Comparison of ENCODE assay signal across 9 mouse cellular contexts in the genomic region with DNA sequence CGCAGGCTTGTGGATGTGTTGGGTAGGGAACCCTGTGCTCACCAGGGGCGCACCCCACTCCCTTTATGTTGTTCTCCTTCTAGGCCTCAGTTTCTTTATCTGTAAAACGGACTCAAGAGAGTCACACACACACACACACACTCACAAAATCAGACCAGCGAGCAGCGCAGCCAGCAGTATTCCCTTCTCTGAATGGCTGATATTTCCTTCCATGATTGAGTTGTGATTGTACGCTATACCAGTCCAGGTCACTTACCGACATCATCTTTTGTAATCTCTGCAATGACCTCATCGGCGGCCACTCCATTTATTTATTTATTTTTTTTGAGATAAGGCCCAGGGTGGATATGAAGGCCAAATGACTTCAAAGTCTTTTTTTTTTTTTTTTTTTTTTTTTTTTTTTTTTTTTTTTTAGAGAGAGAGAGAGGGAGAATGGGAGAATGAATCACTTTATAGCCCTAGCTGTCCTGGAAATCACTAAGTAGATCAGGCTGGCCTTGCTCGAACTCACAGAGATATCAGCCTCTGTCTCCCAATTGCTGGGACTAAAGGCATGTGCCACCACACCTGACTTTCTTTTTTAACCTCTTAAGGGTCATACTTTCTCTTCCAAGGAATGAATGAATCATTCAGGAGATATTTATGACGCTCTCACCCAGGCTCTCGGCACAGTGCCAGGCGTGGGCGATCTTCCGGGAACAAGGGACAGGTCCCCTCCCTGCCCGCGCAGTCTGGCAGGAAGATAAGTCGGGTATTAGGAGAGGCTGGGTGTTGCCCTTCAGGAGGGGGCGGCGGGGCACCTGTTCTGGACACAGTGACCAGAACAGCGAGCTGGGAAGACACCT. TPM values are rescaled to one million over a fixed set of nuclear protein-coding genes. Genes with fewer than 3 reads are reported as not detected.
A peak's percentile ranks its signal among the peaks of the same experiment; 100 is the strongest.
DNase-seq lines count a peak whose midpoint lies in the region; ATAC-seq and TF ChIP-seq lines count a peak whose summit lies in the region.
"Had no signal": no experiment of that assay in that cellular context is flagged by ENCODE, and none has a peak within 500 bp of the region (broad histone marks: within the 10 kb centered on the region; RNA-seq: fewer than 3 reads in every experiment).

A gene (minus strand): TSS at position 103 of the 845 bp plus-strand sequence.

- no peak for ATAC-seq in forebrain, embryonic 11.5 days (replicated peaks; ENCODE audit: low FRiP score)
- ATAC-seq in hindbrain, embryonic 11.5 days (ENCODE audit: low FRiP score) = no peak

- no peaks in the 10 kb centered on the region for H3K27me3 ChIP-seq in kidney, adult 2 months (replicated peaks; ENCODE audit: control insufficient read depth, insufficient read depth, low read length)
- H3K27me3 ChIP-seq in forebrain, embryonic 11.5 days (ENCODE audit: control insufficient read depth, insufficient read depth, low read length) = peaks cover 30% of the 10 kb centered on the region
- H3K27me3 ChIP-seq in hindbrain, embryonic 11.5 days (ENCODE audit: control insufficient read depth, insufficient read depth, low read length) = peaks cover 31% of the 10 kb centered on the region
- H3K27me3 ChIP-seq in midbrain, embryonic 10.5 days (ENCODE audit: low read depth, poor library complexity, severe bottlenecking) = peaks cover 55% of the 10 kb centered on the region

- H3K4me1 ChIP-seq in kidney, adult 2 months (ENCODE audit: control insufficient read depth, insufficient read depth, low read length) = peaks cover 6% of the 10 kb centered on the region; the same call in 1 of the 2 replicates
- H3K4me1 ChIP-seq in bone marrow macrophage, adult 2 months (ENCODE audit: control insufficient read depth, insufficient read depth, low read length) = no peaks in the 10 kb centered on the region
- peaks cover 5% of the 10 kb centered on the region; the same call in 1 of the 2 replicates for H3K4me1 ChIP-seq in forebrain, embryonic 11.5 days (replicated peaks; ENCODE audit: control insufficient read depth, insufficient read depth, low read length)
- 0 out of 2 replicates have a peak, but pooled peaks cover 2% of the 10 kb centered on the region for H3K4me1 ChIP-seq in hindbrain, embryonic 11.5 days (replicated peaks; ENCODE audit: control insufficient read depth, insufficient read depth, low read length)
- peaks cover 13% of the 10 kb centered on the region for H3K4me1 ChIP-seq in midbrain, embryonic 10.5 days

- peak within 1 kb of the TSS; percentile 75 for H3K4me2 ChIP-seq in forebrain, embryonic 11.5 days (ENCODE audit: low read depth, low read length, severe bottlenecking)
- H3K4me2 ChIP-seq in hindbrain, embryonic 11.5 days (replicated peaks; ENCODE audit: low read depth, low read length) = peak within 1 kb of the TSS; percentile 94

- no peak for TF ChIP-seq CTCF in kidney, adult 2 months (conservative IDR thresholded peaks at IDR 0.05; ENCODE audit: insufficient read depth, insufficient read length, low read depth, low read length)
- TF ChIP-seq CTCF in bone marrow macrophage, adult 2 months (IDR thresholded peaks at IDR 0.05; ENCODE audit: low read depth, low read length) = no peak

- H3K9me3 ChIP-seq in forebrain, embryonic 11.5 days (ENCODE audit: control insufficient read depth, low read length) = no peaks in the 10 kb centered on the region
- no peaks in the 10 kb centered on the region for H3K9me3 ChIP-seq in hindbrain, embryonic 11.5 days (ENCODE audit: control insufficient read depth, low read length)
- no peaks in the 10 kb centered on the region for H3K9me3 ChIP-seq in midbrain, embryonic 10.5 days (replicated peaks)

- H3K27ac ChIP-seq in kidney, adult 2 months (ENCODE audit: insufficient read depth, low read depth, low read length) = no peak within 1 kb of the TSS
- H3K27ac ChIP-seq in bone marrow macrophage, adult 2 months (ENCODE audit: insufficient read depth, low read depth, low read length) = no peak within 1 kb of the TSS
- H3K27ac ChIP-seq in forebrain, embryonic 11.5 days (ENCODE audit: low read depth, low read length) = no peak within 1 kb of the TSS
- no peak within 1 kb of the TSS for H3K27ac ChIP-seq in hindbrain, embryonic 11.5 days (ENCODE audit: low read depth, low read length)
- H3K27ac ChIP-seq in midbrain, embryonic 10.5 days (replicated peaks) = peak within 1 kb of the TSS; percentile 53

- H3K4me3 ChIP-seq in kidney, adult 2 months (ENCODE audit: insufficient read depth, low read depth, low read length) = peak within 1 kb of the TSS; percentile 65
- H3K4me3 ChIP-seq in bone marrow macrophage, adult 2 months (ENCODE audit: insufficient read depth, low read length) = peak within 1 kb of the TSS; percentile 50
- peak within 1 kb of the TSS; percentile 36 for H3K4me3 ChIP-seq in forebrain, embryonic 11.5 days (ENCODE audit: low read depth, low read length)
- H3K4me3 ChIP-seq in hindbrain, embryonic 11.5 days (ENCODE audit: low read depth, low read length) = peak within 1 kb of the TSS; percentile 53
- peak within 1 kb of the TSS; percentile 68 for H3K4me3 ChIP-seq in midbrain, embryonic 10.5 days

- H3K36me3 ChIP-seq in kidney, adult 2 months (ENCODE audit: control insufficient read depth, insufficient read depth, low read length) = no peaks in the 10 kb centered on the region
- no peaks in the 10 kb centered on the region for H3K36me3 ChIP-seq in forebrain, embryonic 11.5 days (ENCODE audit: control insufficient read depth, insufficient read depth, low read length)
- no peaks in the 10 kb centered on the region for H3K36me3 ChIP-seq in hindbrain, embryonic 11.5 days (ENCODE audit: control insufficient read depth, insufficient read depth, low read length)
- no peaks in the 10 kb centered on the region for H3K36me3 ChIP-seq in midbrain, embryonic 10.5 days
- H3K36me3 ChIP-seq: G1E had no signal

- 21% methylated on average over 21 of the region's 21 CpGs for WGBS in kidney, adult 2 months
- WGBS in forebrain, embryonic 11.5 days = 30% methylated on average over 21 of the region's 21 CpGs
- 38% methylated on average over 21 of the region's 21 CpGs for WGBS in hindbrain, embryonic 11.5 days
- WGBS in midbrain, embryonic 10.5 days = 36% methylated on average over 20 of the region's 21 CpGs

- H3K9ac ChIP-seq in forebrain, embryonic 11.5 days (ENCODE audit: low read length) = peak within 1 kb of the TSS; percentile 41
- H3K9ac ChIP-seq in hindbrain, embryonic 11.5 days (ENCODE audit: low read depth, low read length) = peak within 1 kb of the TSS; percentile 56

- DNase-seq in kidney, adult 2 months = peak; percentile 23
- DNase-seq in kidney, adult 11 months = no peak
- no peak for DNase-seq in forebrain, embryonic 11.5 days (ENCODE audit: low spot score)
- peak; percentile 12 for DNase-seq in hindbrain, embryonic 11.5 days (ENCODE audit: low spot score)
- DNase-seq in left cerebral cortex, postnatal 25 days (ENCODE audit: low spot score in 2 of 2) = peak; percentile 43 to 68
- DNase-seq in midbrain, embryonic 10.5 days (ENCODE audit: low spot score) = no peak
- DNase-seq in adipocyte (ENCODE audit: low spot score) = no peak

- TF ChIP-seq POLR2A in kidney, adult 2 months (IDR thresholded peaks at IDR 0.05; ENCODE audit: low read depth, low read length) = no peak
- TF ChIP-seq POLR2A in bone marrow macrophage, adult 2 months (IDR thresholded peaks at IDR 0.05; ENCODE audit: borderline replicate concordance, low read depth, low read length) = no peak

- intact Hi-C loops in left cerebral cortex, postnatal 25 days (cut with DNase I) = loop anchor here (2.0 kb wide), 1 partner anchor 81 kb away; no protein-coding TSS in a partner anchor

RNA-seq across cellular contexts. Expression of the gene that starts here (rescaled TPM):
- polyA plus RNA-seq in kidney, adult 2 months (2012; rRNA removed) = 4.6 and 9.8 TPM in 2 replicates
- not detected in 2 replicates for polyA plus RNA-seq in bone marrow macrophage, adult 2 months (2012; ENCODE audit: insufficient read depth, insufficient read length, missing spikeins)
- polyA plus RNA-seq in forebrain, embryonic 11.5 days (2014; fragmentation: Nextera tagmentation; extraction: Ambion mirVana) = 1.1 and 1.7 TPM in 2 replicates
- polyA plus RNA-seq in hindbrain, embryonic 11.5 days (2014; fragmentation: Nextera tagmentation; extraction: Ambion mirVana) = 0.91 and 0.99 TPM in 2 replicates
- 10 to 100 TPM; 38.2 to 43.4 TPM for total RNA-seq in left cerebral cortex, postnatal 25 days (2021)
- polyA plus RNA-seq in midbrain, embryonic 10.5 days (2016; fragmentation: Nextera tagmentation; extraction: Ambion mirVana) = 1.7 and 2.0 TPM in 2 replicates
- polyA plus RNA-seq: G1E had no signal

Comparison
In these comparisons a context has a peak if more than half of its experiments do, and no peak if none do; other contexts are left out.
1. DNase-seq: peak in kidney, adult 2 months (single experiment) and left cerebral cortex, postnatal 25 days (2 of 2); none in kidney, adult 11 months (single experiment), forebrain, embryonic 11.5 days (single experiment), midbrain, embryonic 10.5 days (single experiment) and adipocyte (single experiment).
2. Peak in DNase-seq, H3K4me3 ChIP-seq, H3K9ac ChIP-seq and H3K4me2 ChIP-seq in hindbrain, embryonic 11.5 days; RNA of the gene not detected or under 1 TPM.
3. Peak in every context shown above with its lines, with median percentiles within 50 percentile points of each other: H3K4me3 ChIP-seq.